Mouse (Mus musculus) embryonic stem cell, embryonic (primary cell): ENCODE measurements around the gene Dscaml1.

Source experiments
- CTCF ChIA-PET, 4 experiments: fragments of 300-600 bp in 2 of 4; fragments of 350-600 bp in 2 of 4; sonication (Branson Sonifier 250); formaldehyde crosslinking; loops; one replicate each; lab custom pipeline; 2022; ENCODE audit warnings: inconsistent platforms in 2 of 4; lab: Charles Lee
- POLR2A ChIA-PET, 4 experiments: fragments of 300-600 bp in 2 of 4; fragments of 350-600 bp in 2 of 4; sonication (Branson Sonifier 250); formaldehyde crosslinking; loops; one replicate each; lab custom pipeline; 2022; ENCODE audit warnings: antibody characterized with exemption in 4 of 4, inconsistent platforms in 1 of 4; lab: Charles Lee

The Dscaml1 gene

GRCm38 (mm10) chr9:45766195-45766594, 339.8 kb downstream of the Dscaml1 start:
- POLR2A ChIA-PET = interaction anchor here in 1 of 4 experiments (1.1 kb wide), 1 partner anchor 11 kb away, joined by 3 read pairs; no protein-coding TSS in a partner anchor
- CTCF ChIA-PET = interaction anchor here in 3 of 4 experiments (0.5 to 0.9 kb wide), 5 partner anchors 11 to 758 kb away, joined by 3 to 7 read pairs (median 4); no protein-coding TSS in a partner anchor

GRCm38 (mm10) chr9:45767155-45767554, 340.7 kb downstream of the Dscaml1 start:
- ChIA-PET CTCF (interaction anchor here in 3 of 4 experiments (0.5 to 1.9 kb wide), 5 partner anchors 12 to 354 kb away, joined by 3 to 8 read pairs (median 5); no protein-coding TSS in a partner anchor), POLR2A (no interaction called here)

- POLR2A ChIA-PET = interaction anchor here in 2 of 4 experiments (0.6 to 2.1 kb wide), 9 partner anchors 8 to 301 kb away, joined by 3 to 7 read pairs (median 4); no protein-coding TSS in a partner anchor
- CTCF ChIA-PET = interaction anchor here (0.6 to 1.9 kb wide), 10 partner anchors 9 to 355 kb away, joined by 3 to 10 read pairs (median 4); partner anchors contain the start of gene Cep164 (in 1 of the 4)
These were observed 342.0 kb downstream of the Dscaml1 start for GRCm38 (mm10) chr9:45768421-45768820.

GRCm38 (mm10) chr9:45769596-45769995, 343.2 kb downstream of the Dscaml1 start:
- CTCF ChIA-PET = interaction anchor here in 2 of 4 experiments (0.5 to 1.6 kb wide), 2 partner anchors 15 to 62 kb away, joined by 4 to 7 read pairs; no protein-coding TSS in a partner anchor
- POLR2A ChIA-PET = interaction anchor here in 1 of 4 experiments (1.2 to 2.1 kb wide), 2 partner anchors 36 to 61 kb away, joined by 3 to 7 read pairs; no protein-coding TSS in a partner anchor

- CTCF ChIA-PET = interaction anchor here (0.6 to 2.4 kb wide), 6 partner anchors 19 to 362 kb away, joined by 3 to 7 read pairs (median 4); no protein-coding TSS in a partner anchor
These were observed 347.7 kb downstream of the Dscaml1 start for GRCm38 (mm10) chr9:45774088-45774487.

GRCm38 (mm10) chr9:45776176-45776575, 349.7 kb downstream of the Dscaml1 start:
- CTCF ChIA-PET = interaction anchor here in 2 of 4 experiments (1.0 to 2.1 kb wide), 3 partner anchors 21 to 364 kb away, joined by 4 to 5 read pairs (median 4); no protein-coding TSS in a partner anchor
- POLR2A ChIA-PET = interaction anchor here in 2 of 4 experiments (0.6 to 2.2 kb wide), 6 partner anchors 8 to 166 kb away, joined by 3 to 6 read pairs (median 4); no protein-coding TSS in a partner anchor

More at GRCm38 (mm10) chr9:45774088-45774487, 347.7 kb downstream of the Dscaml1 start:
- POLR2A ChIA-PET = no interaction called here

GRCm38 (mm10) chr9:45779201-45779600, 352.8 kb downstream of the Dscaml1 start:
- ChIA-PET CTCF (interaction anchor here in 1 of 4 experiments (0.7 kb wide), 1 partner anchor 19 kb away, joined by 3 read pairs; no protein-coding TSS in a partner anchor), POLR2A (interaction anchor here in 1 of 4 experiments (1.4 kb wide), 1 partner anchor 49 kb away, joined by 3 read pairs; no protein-coding TSS in a partner anchor)

GRCm38 (mm10) chr9:45783249-45784069, 357.0 kb downstream of the Dscaml1 start:
- CTCF ChIA-PET = interaction anchor here in 2 of 4 experiments (0.6 kb wide), 2 partner anchors 202 to 288 kb away, joined by 3 to 15 read pairs; no protein-coding TSS in a partner anchor
- POLR2A ChIA-PET = interaction anchor here in 1 of 4 experiments (1.4 kb wide), 1 partner anchor 12 kb away, joined by 3 read pairs; no protein-coding TSS in a partner anchor

- ChIA-PET CTCF (interaction anchor here in 1 of 4 experiments (0.6 kb wide), 1 partner anchor 375 kb away, joined by 3 read pairs; no protein-coding TSS in a partner anchor), POLR2A (no interaction called here)
These were observed 360.6 kb downstream of the Dscaml1 start for GRCm38 (mm10) chr9:45787071-45787470.

GRCm38 (mm10) chr9:45787547-45787946, 361.1 kb downstream of the Dscaml1 start:
- POLR2A ChIA-PET = no interaction called here

GRCm38 (mm10) chr9:45788405-45788804, 362.0 kb downstream of the Dscaml1 start:
- CTCF ChIA-PET = interaction anchor here in 1 of 4 experiments (0.6 kb wide), 1 partner anchor 42 kb away, joined by 3 read pairs; no protein-coding TSS in a partner anchor
- POLR2A ChIA-PET = interaction anchor here in 1 of 4 experiments (0.6 kb wide), 1 partner anchor 108 kb away, joined by 6 read pairs; no protein-coding TSS in a partner anchor

More at GRCm38 (mm10) chr9:45787547-45787946, 361.1 kb downstream of the Dscaml1 start:
- CTCF ChIA-PET = no interaction called here

- POLR2A ChIA-PET = interaction anchor here in 1 of 4 experiments (0.9 kb wide), 1 partner anchor 32 kb away, joined by 3 read pairs; no protein-coding TSS in a partner anchor
- CTCF ChIA-PET = no interaction called here
These were observed 365.2 kb downstream of the Dscaml1 start for GRCm38 (mm10) chr9:45791456-45792142.

- ChIA-PET POLR2A (interaction anchor here in 1 of 4 experiments (0.9 kb wide), 1 partner anchor 14 kb away, joined by 3 read pairs; no protein-coding TSS in a partner anchor), CTCF (interaction anchor here in 1 of 4 experiments (0.5 kb wide), 1 partner anchor 230 kb away, joined by 6 read pairs; no protein-coding TSS in a partner anchor)
These were observed 365.8 kb downstream of the Dscaml1 start for GRCm38 (mm10) chr9:45792235-45792634.

- ChIA-PET CTCF (no interaction called here), POLR2A (no interaction called here)
These were observed 367.3 kb downstream of the Dscaml1 start for GRCm38 (mm10) chr9:45793697-45794096.

GRCm38 (mm10) chr9:45795722-45796121, 369.3 kb downstream of the Dscaml1 start:
- POLR2A ChIA-PET = interaction anchor here in 1 of 4 experiments (0.8 to 1.2 kb wide), 3 partner anchors 11 to 27 kb away, joined by 3 read pairs; no protein-coding TSS in a partner anchor
- CTCF ChIA-PET = no interaction called here

GRCm38 (mm10) chr9:45797271-45797670, 370.8 kb downstream of the Dscaml1 start:
- ChIA-PET CTCF (interaction anchor here in 3 of 4 experiments (0.5 to 1.9 kb wide), 13 partner anchors 8 to 1420 kb away, joined by 3 to 8 read pairs (median 3); partner anchors contain the start of genes Bace1 (in 1 of the 3), Cep164 (in 1 of the 3) and Il10ra (in 1 of the 3)), POLR2A (interaction anchor here in 3 of 4 experiments (0.5 to 1.6 kb wide), 6 partner anchors 10 to 277 kb away, joined by 3 to 8 read pairs (median 4); no protein-coding TSS in a partner anchor)
